Mouse (Mus musculus) testis, adult 2 months (tissue): ENCODE data around the gene C1qtnf5.

Source experiments
- CTCF ChIP-seq: fragments of 200-500 bp; IDR thresholded peaks from 2 replicates; pipeline ENCODE4 v1.5.1; 2012; ENCODE audit warnings: low read depth, mild to moderate bottlenecking, inconsistent platforms, low read length, moderate library complexity; ENCODE audit not compliant: control insufficient read depth, insufficient read depth, insufficient replicate concordance
- POLR2A ChIP-seq: fragments of 200-500 bp; IDR thresholded peaks from 2 replicates; pipeline ENCODE4 v1.6.1; 2012; ENCODE audit warnings: low read depth, mild to moderate bottlenecking, inconsistent platforms, low read length, moderate library complexity; ENCODE audit not compliant: control insufficient read depth

GRCm38 (mm10) chr9:44081581-44081980, 25.5 kb upstream of the C1qtnf5 start:
- TF ChIP-seq POLR2A (no peak), CTCF (no peak)
